Mouse (Mus musculus): ENCODE measurements around the gene Fam110a. TPM values are rescaled to one million over a fixed set of nuclear protein-coding genes. Genes with fewer than 3 reads are reported as not detected.

Fam110a gene
- polyA plus RNA-seq, 1 experiment from 2014 or later: 6.3 TPM

DNA sequence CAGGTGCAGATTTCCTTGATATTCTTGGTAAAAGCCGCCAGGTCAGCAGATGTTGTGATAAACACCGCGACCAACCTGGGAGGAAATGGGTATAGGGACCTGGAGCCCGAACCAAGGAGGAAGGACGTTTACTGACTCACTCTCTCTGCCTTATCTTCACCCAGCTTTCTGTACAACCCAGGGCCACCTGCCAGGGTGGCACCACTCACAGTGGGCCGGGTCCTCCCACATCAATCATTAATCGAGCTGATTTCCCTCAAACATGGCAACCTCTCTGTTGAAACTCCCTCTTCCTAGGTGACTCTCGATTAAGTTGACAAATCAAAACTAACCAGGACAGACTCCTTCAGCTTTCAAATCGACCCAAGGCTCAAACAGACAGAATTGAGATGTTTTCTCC, 30.2 kb upstream of the Fam110a start:
- TF ChIP-seq EP300 (IDR thresholded peaks at IDR 0.05; ENCODE audit: low read depth): no peak
- no peak for TF ChIP-seq CTCF (IDR thresholded peaks at IDR 0.05; ENCODE audit: low read depth)
- no peaks in the 10 kb centered on the region for H3K9me3 ChIP-seq (ENCODE audit: low read length)
- ATAC-seq: no peak
- peaks cover 6% of the 10 kb centered on the region; the same call in 1 of the 2 replicates for H3K4me1 ChIP-seq (ENCODE audit: insufficient read depth)
- no peaks in the 10 kb centered on the region for H3K27me3 ChIP-seq (ENCODE audit: insufficient read depth, low read length)
- no peaks in the 10 kb centered on the region for H3K36me3 ChIP-seq (replicated peaks; ENCODE audit: insufficient read depth, low read length)
- H3K4me3 ChIP-seq (ENCODE audit: low read depth, low read length): no peak overlapping the region
- no peak overlapping the region for H3K27ac ChIP-seq (ENCODE audit: low read depth)
- H3K9ac ChIP-seq (replicated peaks): no peak overlapping the region
- DNase-seq: no peak
- H3K4me2 ChIP-seq (ENCODE audit: low read depth, low read length): no peak overlapping the region
- 45% methylated on average over 9 of the region's 9 CpGs for WGBS (ENCODE audit: insufficient replicate concordance)

DNA sequence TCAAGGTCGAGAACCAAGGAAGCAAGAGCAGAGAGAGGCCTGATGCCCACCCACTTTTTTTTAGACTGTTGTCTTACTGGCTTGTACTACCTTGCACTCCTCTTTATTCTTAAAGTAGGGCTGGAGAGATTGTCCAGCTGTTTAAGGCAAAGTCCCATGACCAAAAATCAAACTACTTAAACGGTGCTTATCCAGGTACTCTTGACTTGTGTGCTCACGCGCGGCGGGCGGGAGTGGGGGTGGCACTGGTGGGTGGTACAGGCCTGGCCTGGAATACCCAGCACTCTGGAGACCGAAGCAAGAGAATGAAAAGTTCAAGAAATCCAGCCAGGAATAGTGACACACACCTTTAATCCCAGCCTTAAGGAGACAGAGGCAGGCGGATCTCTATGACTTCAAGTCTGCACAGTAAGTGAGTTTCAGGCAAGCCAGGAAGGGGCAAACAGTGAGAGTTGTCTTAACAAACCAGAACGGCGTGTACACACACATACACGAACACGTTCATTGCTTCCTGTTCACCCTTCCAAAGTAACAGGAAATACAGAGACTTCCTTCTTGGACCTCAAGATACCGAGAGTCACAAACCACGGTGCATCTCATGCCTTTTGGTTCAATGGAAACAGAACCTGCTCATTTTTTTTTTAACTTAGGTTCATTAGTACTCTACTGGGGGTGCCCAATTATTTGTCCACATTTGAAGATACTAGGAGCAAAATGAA, 29.2 kb upstream of the Fam110a start:
- DNase-seq (no peak), ATAC-seq (no peak)
- H3K4me2 ChIP-seq (ENCODE audit: low read depth, low read length): no peak overlapping the region
- 56% methylated on average over 15 of the region's 15 CpGs for WGBS (ENCODE audit: insufficient replicate concordance)
- no peaks in the 10 kb centered on the region for H3K27me3 ChIP-seq (ENCODE audit: insufficient read depth, low read length)
- no peak overlapping the region for H3K27ac ChIP-seq (ENCODE audit: low read depth)
- no peak overlapping the region for H3K9ac ChIP-seq (replicated peaks)
- H3K4me3 ChIP-seq (ENCODE audit: low read depth, low read length): no peak overlapping the region
- no peak for TF ChIP-seq EP300 (IDR thresholded peaks at IDR 0.05; ENCODE audit: low read depth)
- TF ChIP-seq CTCF (IDR thresholded peaks at IDR 0.05; ENCODE audit: low read depth): no peak
- no peaks in the 10 kb centered on the region for H3K36me3 ChIP-seq (replicated peaks; ENCODE audit: insufficient read depth, low read length)
- no peaks in the 10 kb centered on the region for H3K9me3 ChIP-seq (ENCODE audit: low read length)
- H3K4me1 ChIP-seq (ENCODE audit: insufficient read depth): peaks cover 6% of the 10 kb centered on the region; the same call in 1 of the 2 replicates

DNA sequence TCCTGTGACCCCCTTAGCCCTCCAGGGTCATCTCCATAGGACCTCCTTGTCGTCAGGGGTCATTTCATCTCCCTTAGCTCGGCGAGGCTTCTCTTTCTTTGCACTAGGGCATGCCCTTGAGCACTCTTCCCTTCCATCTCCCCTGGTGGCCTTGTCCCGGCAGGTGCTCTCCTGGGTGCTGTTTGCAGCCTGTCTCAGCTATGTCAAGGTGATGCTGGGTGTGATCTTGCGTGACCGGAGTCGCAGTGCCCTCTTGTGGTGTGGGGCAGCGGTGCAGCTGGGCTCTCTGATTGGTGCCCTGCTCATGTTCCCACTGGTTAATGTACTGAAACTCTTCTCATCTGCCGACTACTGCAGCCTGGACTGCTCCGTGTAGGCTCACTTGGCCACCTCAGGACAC, 27.8 kb upstream of the Fam110a start:
- no peaks in the 10 kb centered on the region for H3K27me3 ChIP-seq (ENCODE audit: insufficient read depth, low read length)
- no peak overlapping the region for H3K27ac ChIP-seq (ENCODE audit: low read depth)
- H3K9ac ChIP-seq (replicated peaks): no peak overlapping the region
- no peak for ATAC-seq
- peaks cover 6% of the 10 kb centered on the region; the same call in 1 of the 2 replicates for H3K4me1 ChIP-seq (ENCODE audit: insufficient read depth)
- H3K36me3 ChIP-seq (replicated peaks; ENCODE audit: insufficient read depth, low read length): no peaks in the 10 kb centered on the region
- TF ChIP-seq EP300 (IDR thresholded peaks at IDR 0.05; ENCODE audit: low read depth): no peak
- peak; percentile 54 for TF ChIP-seq CTCF (IDR thresholded peaks at IDR 0.05; ENCODE audit: low read depth)
- no peak overlapping the region for H3K4me2 ChIP-seq (ENCODE audit: low read depth, low read length)
- peak; percentile 46 for DNase-seq
- H3K9me3 ChIP-seq (ENCODE audit: low read length): no peaks in the 10 kb centered on the region
- 60% methylated on average over 10 of the region's 10 CpGs for WGBS (ENCODE audit: insufficient replicate concordance)
- H3K4me3 ChIP-seq (ENCODE audit: low read depth, low read length): no peak overlapping the region

DNA sequence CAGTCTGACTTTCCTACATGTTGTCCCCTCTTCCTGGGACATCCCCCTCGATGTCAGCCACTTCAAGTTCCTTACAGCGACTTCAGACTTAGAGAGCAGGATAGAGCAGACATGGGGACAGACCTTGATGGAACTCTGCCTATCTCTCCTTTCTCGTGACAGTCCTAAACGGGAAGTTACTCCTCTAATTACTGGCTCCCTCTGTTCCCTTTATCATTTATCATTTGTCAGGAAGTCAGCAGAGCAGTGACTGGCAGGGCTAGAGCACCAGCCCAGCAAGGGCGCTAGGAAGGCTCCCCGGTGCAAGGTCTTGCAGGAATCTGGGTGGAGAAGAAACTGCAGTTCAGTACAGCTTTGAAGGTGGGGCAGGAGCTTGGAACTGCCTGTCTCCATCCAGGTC, 22.5 kb upstream of the Fam110a start:
- WGBS (ENCODE audit: insufficient replicate concordance): 24% methylated on average over 6 of the region's 6 CpGs
- Histone ChIP-seq H3K4me3 (ENCODE audit: low read depth, low read length) (no peak overlapping the region), H3K27me3 (ENCODE audit: insufficient read depth, low read length) (0 out of 2 replicates have a peak, but pooled peaks cover 2% of the 10 kb centered on the region), H3K9me3 (ENCODE audit: low read length) (no peaks in the 10 kb centered on the region), H3K4me1 (ENCODE audit: insufficient read depth) (no peaks in the 10 kb centered on the region), H3K4me2 (ENCODE audit: low read depth, low read length) (no peak overlapping the region), H3K36me3 (replicated peaks; ENCODE audit: insufficient read depth, low read length) (no peaks in the 10 kb centered on the region), H3K27ac (ENCODE audit: low read depth) (no peak overlapping the region), H3K9ac (replicated peaks) (no peak overlapping the region)
- no peak for TF ChIP-seq EP300 (IDR thresholded peaks at IDR 0.05; ENCODE audit: low read depth)
- no peak for TF ChIP-seq CTCF (IDR thresholded peaks at IDR 0.05; ENCODE audit: low read depth)
- ATAC-seq (no peak), DNase-seq (no peak)

DNA sequence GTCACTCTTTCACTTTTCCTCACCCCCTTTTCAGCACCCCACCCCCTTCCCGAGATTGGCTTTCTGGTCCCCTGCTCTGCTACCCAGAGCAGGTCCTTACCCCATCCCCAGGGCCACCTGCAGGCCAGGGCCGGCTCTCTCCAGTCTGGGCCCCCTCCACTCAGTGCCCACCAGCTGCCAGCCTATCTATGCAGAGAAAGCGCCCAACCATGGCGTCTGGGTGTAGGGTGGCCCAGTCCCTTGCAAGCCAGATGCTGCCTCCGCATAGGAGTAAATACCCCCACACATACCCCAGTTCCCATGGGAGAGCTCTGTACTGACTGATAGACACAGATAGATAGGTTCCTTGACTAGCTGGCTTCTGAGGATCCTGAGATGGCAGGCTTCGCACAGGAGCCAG, 20.7 kb upstream of the Fam110a start:
- H3K4me3 ChIP-seq (ENCODE audit: low read depth, low read length): no peak overlapping the region
- WGBS (ENCODE audit: insufficient replicate concordance): 59% methylated on average over 6 of the region's 6 CpGs
- H3K27me3 ChIP-seq (ENCODE audit: insufficient read depth, low read length): peaks cover 8% of the 10 kb centered on the region; the same call in 1 of the 2 replicates
- no peaks in the 10 kb centered on the region for H3K9me3 ChIP-seq (ENCODE audit: low read length)
- no peak overlapping the region for H3K4me2 ChIP-seq (ENCODE audit: low read depth, low read length)
- H3K4me1 ChIP-seq (ENCODE audit: insufficient read depth): peaks cover 10% of the 10 kb centered on the region
- DNase-seq (peak; percentile 39), ATAC-seq (peak; percentile 58)
- no peaks in the 10 kb centered on the region for H3K36me3 ChIP-seq (replicated peaks; ENCODE audit: insufficient read depth, low read length)
- no peak overlapping the region for H3K27ac ChIP-seq (ENCODE audit: low read depth)
- no peak overlapping the region for H3K9ac ChIP-seq (replicated peaks)
- no peak for TF ChIP-seq EP300 (IDR thresholded peaks at IDR 0.05; ENCODE audit: low read depth)
- no peak for TF ChIP-seq CTCF (IDR thresholded peaks at IDR 0.05; ENCODE audit: low read depth)

DNA sequence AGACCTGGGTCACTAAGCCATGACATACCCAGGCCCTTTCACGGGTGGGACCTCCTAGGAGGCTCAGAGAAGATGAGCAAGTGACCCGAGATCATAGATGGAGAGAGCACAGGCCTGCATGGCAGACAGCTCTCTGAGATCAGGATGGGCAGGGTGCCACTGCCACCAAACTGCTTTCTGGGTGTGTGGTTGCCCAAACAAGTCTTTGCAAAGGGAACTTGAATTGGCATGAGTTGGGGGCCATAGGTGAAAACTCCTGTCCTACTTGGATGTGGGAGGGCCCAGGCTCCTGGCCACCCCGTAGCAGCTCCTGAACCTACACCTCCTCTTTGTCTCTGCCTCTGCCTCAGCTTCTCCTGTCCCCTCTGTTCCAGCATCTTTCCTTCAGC, 20.3 kb upstream of the Fam110a start:
- no peak for TF ChIP-seq EP300 (IDR thresholded peaks at IDR 0.05; ENCODE audit: low read depth)
- TF ChIP-seq CTCF (IDR thresholded peaks at IDR 0.05; ENCODE audit: low read depth): no peak
- H3K4me2 ChIP-seq (ENCODE audit: low read depth, low read length): no peak overlapping the region
- ATAC-seq (no peak), DNase-seq (no peak)
- peaks cover 10% of the 10 kb centered on the region for H3K4me1 ChIP-seq (ENCODE audit: insufficient read depth)
- WGBS (ENCODE audit: insufficient replicate concordance): 60% methylated on average over 3 of the region's 3 CpGs
- peaks cover 8% of the 10 kb centered on the region; the same call in 1 of the 2 replicates for H3K27me3 ChIP-seq (ENCODE audit: insufficient read depth, low read length)
- H3K9ac ChIP-seq (replicated peaks): no peak overlapping the region
- no peak overlapping the region for H3K27ac ChIP-seq (ENCODE audit: low read depth)
- no peak overlapping the region for H3K4me3 ChIP-seq (ENCODE audit: low read depth, low read length)
- no peaks in the 10 kb centered on the region for H3K36me3 ChIP-seq (replicated peaks; ENCODE audit: insufficient read depth, low read length)
- no peaks in the 10 kb centered on the region for H3K9me3 ChIP-seq (ENCODE audit: low read length)
